Mouse (Mus musculus) common myeloid progenitor, adult 5-6 weeks (primary cell): ENCODE measurements around the gene Nccrp1. TPM values are rescaled to one million over a fixed set of nuclear protein-coding genes. Genes with fewer than 3 reads are reported as not detected.

Experiments
- ATAC-seq: replicated peaks from 2 replicates; pipeline ENCODE4 v1.8.0; 2016; ENCODE audit warnings: low read depth, mild to moderate bottlenecking, moderate TSS enrichment, inconsistent platforms; ENCODE audit not compliant: poor library complexity, severe bottlenecking
- total RNA-seq: library from RNA; stranded (forward); fragments of 200-1000, 187-1606 nt; gene quantifications from 2 replicates; pipeline ENCODE4 v1.2.3, GENCODE M21; 2017

Gene Nccrp1
- total RNA-seq, 1 experiment from 2014 or later = 0.09 TPM

DNA sequence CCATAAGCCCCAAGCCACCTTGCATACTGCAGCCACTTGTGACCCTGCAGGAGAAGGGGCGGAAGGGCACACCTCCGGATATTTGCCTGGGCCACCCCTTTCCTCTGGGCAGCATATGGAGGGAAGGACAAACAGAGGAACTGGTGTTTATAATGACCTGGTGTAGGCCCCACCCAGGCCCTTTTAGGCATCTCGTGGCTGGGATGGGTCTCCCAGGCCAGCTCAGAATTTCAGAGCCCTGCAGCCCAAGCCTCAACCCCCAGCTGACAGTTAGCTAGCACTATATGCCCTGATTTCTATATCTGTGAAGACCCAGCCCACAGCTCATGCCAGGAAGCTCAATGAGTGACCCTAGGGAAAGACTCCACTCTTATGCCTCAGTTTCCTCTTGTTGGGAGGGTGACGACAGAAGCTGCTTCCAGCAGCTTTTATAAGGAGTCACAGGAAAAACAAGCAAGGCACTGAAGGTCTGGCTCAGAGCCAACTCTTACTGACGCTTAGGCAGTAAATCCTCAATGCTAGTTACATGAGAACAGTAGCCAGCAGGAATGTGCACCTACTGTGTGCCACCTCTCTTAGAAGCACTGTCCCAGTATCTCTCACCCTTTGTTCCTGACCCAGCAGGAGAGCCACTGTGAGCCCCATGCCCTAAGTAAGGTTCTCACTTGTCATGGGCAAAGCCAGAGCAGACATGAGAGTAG, 24.1 kb upstream of the Nccrp1 start:
- no peak for ATAC-seq

DNA sequence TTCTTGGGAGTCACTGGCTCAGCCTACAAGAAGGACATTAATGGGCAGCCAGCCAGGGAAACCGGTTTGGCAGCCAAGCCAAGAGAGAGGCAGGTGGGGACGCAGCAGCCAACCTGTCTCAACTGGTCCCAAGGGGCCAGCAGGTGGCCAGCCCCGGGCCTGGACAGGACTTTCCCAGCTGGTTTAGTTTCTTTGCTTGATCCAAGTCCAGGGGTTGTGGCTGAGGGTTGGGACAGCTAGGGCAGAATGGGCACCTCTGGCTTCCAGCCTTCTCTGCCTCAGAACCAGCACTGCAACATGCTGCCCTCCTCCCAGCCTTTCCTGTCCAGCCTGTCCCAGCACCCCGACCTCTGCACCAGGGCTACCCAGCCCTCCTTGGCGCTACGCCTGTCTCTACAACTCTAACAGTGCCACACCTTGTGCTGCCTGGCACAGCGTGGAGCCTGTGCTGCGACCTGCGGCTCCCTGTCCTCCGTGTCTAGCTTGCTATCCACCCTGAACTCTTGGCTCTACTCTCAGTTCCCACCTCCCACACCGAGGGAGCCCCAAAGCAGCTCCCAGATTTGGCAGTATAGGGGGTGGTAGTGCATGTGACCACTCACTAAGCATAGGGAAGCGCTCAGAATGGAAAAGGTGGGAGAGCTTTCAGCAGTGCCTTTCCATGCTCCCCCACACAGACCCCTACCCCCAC, 23.4 kb upstream of the Nccrp1 start:
- ATAC-seq = no peak

DNA sequence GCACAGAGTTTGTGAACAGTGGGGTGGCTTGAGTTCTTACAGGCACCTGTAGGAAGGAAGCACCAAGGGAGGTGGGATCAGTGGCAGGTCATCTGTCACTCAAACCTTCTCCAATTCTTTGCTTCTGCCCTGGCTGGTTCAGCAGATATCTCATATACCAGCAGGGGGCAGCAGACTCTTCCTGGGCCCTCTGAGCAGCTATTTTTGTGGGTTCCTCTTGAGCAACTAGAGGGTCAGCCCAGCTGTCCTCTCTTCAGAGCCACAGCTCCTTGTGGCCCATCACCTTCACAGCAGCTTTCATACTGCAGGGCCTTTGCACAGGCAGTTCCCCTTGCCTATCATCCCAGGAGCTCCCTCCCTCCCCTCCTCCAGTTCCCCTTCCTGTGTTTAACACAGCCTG, 21.2 kb upstream of the Nccrp1 start:
- ATAC-seq = peak; percentile 71

DNA sequence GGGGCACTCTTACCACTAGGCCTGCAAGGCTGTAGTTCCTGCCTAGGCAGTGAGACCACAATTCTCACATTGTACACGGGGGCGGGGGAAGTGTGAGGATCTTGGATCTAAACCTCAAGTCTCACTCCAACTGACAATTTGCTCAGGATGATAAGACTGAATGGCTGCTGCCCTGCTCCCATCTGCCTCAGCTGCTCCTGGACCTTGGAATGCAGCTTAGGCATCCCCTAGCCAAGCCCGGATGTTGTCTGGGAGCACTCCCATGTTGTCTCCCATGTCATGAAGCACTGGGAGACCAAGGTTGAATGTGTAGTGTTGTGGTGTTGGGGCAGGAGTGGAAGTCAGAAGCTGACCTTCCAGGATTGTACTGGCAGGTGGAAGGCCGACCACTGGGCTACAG, 20.5 kb upstream of the Nccrp1 start:
- ATAC-seq = no peak

DNA sequence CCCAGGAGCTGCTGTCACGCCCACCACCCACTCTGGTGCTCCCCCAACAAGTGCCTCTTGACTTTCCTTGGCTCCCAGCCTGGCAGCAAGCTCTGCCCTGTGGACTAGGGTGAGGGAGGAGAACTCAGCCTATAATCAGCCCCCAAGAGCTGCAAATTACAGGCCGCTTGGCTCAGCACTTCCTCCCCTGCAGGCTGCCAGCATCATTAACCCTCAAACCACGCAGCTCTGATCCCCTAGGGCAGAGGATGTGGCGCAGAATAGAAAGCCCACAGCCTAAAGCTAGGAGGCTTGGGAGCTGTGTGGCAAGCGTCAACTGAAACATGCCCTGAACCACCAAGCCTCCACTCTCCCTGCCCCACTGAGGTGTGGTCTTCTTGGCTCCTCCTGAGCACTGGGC, 18.4 kb upstream of the Nccrp1 start:
- ATAC-seq = 0 out of 2 replicates have a peak, but pooled peaks have one; percentile 23

DNA sequence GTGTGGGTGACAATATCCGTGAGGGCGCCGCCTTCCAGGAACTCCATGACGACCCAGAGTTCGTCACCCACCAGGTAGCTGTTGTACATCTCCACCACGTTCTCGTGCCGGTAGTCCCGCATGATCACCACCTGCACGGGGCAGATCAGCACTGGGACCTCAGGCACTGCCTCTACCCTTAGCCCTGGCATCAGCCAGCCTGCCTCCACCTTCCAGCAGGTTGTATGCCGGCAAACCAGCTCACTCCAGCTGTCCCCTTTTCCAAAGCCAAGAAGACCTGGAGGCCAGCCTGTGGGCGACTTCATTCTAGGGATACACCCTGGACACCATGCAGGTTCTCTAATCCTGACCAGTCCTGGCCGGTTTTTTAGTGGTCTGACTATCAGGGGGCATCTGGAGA, 15.9 kb upstream of the Nccrp1 start:
- no peak for ATAC-seq

DNA sequence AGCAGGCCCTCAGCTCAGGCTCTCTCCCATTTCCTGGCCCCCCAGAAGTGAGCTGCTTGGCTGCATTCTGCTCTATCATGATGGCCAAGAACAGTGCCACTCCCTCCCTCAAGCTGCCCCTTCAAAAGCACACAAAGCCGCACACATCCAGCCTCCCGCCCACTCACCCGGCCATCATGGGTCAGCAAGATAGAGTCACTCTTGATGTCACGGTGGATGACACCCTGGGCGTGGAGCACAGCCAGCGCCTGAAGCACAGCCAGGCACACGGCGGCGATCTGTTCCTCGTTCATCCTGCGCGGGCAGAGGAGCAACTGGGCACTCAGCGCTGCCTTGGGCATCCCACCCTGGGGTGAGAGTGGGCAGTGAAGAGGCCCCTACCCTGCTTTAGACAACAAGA, 15.3 kb upstream of the Nccrp1 start:
- no peak for ATAC-seq

DNA sequence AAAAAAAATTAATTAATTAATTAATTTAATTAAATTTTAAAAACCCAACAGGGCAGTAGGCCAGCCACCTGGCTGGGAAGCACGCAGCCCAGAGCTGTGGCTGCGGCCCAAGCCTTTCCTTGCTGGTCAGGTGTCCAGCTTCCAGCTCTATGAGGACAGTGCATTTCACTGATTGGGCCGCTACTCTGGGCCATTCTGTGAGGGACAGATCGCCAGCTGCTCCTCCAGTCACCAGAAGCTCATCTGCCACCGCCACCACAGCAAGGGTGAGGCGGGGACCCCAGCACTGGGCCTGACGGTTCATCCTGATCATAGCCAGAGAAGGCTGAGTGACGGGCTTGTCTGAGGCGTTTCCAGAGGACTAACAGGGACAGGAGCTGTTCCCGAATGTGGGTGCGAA, 14.9 kb upstream of the Nccrp1 start:
- ATAC-seq = no peak

DNA sequence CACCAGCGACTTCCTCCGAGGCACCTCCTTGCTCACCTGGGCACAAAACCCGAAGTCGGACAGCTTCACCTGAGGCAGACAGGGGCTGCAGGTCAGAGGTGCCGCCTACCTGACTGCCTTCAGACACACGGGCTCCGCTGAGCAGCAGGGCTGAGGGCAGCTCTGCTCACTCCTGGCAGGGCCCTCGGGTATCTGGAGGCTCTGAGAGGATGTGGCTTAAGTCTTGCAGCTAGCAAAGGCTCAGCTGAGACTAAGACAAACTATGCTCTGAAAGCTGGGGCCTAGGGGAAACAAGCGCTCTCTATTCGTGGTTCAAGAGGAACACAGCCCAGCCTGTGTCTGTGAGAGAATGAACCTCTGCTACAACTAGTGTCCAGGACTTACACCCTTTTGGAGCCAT, 13.8 kb upstream of the Nccrp1 start:
- no peak for ATAC-seq

DNA sequence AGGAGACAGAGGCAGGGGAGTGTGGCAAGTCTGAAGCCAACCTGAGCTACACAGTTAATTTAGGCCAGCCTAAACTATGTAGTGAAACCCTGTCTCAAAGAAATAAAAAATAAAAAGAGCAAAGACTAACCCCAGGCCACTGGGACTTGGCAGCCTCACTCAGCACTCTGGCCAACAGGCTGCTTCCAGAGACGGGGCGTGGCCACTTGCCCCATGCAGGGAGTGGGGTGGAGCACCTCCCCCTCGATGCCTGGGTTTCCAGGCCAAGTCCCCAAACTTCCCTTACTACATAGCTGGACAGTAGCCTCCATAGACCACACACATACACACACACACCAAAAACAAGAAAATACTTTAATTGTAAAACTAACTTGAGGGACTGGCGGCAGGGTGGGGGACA, 11.4 kb upstream of the Nccrp1 start:
- 0 out of 2 replicates have a peak, but pooled peaks have one; percentile 37 for ATAC-seq

DNA sequence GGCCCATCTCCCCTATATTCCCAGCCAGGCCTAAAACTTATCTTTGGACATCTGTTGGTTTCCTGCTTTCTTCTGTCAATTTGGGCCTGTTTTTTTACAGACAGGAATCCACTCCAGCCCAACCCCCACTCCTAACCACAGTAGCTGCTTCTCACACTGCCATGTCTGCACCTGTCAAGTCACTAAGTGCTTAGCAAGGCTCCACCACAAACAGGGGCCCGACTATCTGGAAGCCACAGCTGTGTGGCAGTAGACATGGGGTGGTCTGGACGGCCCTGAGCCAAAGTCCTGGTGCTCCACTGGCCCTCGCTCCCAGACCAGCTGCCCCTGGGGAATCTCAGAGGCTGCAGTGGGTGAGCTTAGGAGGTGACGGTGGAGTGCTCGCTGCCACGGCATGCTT, 10.7 kb upstream of the Nccrp1 start:
- ATAC-seq = peak; percentile 90

DNA sequence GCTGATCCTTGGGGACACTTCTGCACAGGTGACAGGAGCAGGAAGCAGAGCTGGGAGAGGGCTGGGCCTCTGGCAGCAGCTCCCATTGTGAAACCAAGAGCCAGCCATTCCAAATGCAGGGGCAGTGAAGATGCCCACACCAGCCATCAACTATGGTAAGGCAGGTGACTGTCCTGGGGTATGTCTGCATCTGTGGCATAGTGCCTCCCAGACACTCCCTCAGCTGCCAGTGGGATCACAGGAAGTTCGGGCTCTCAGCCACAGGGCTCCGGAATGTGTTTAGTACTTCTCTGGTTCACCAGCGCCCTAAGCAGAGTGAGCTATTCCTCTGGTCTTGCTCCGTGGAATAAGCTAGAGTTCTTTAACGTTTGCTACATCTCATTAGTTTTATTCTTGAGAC, 10.0 kb upstream of the Nccrp1 start:
- ATAC-seq = no peak

DNA sequence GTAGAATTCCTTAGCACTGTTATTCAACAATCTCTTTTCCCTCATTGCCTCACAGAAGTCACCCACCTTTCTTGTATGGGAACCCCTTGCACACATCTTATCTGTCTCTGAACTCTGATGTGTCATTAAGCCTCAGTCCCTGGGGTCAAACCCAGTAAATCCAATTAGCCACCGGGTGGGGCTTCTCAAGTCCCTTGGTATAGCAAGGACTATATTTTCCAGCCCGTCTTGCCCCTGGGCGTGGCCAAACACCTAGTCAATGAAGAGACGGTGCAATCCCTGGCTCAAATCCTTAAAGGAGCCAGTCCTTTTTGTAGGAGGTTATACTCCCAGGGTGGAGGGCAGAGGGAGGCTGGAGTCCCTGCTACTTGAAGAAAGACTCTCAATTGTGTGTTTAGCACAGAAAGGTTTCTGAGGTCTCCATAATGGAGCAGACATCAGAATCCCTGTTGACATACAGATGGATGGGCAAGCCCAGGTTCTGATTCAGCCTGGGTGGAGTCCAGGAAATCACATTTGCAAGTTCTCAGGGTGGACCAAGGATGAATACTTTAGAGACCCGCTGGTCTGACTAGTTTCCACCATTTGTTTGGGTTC, 9.0 kb upstream of the Nccrp1 start:
- no peak for ATAC-seq

DNA sequence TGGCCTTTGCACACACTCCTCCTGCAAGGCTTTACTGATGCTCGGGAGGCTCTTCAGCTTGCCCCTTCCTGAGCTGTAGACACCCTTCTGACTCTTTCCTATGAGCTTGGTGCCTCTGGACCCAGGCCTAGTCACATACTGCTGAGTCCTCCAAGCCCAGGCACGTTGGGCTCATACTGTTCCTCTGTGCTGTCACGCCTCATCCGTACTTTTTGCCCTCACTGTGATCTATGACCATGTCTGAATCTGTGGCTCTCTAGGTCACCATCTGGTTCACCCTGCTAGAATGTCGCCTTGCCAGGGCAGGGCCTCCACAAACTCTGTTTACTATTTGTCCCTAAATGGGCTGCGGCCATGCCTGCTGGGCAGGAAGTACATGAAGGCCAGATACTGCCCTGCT, 6.0 kb upstream of the Nccrp1 start:
- no peak for ATAC-seq

DNA sequence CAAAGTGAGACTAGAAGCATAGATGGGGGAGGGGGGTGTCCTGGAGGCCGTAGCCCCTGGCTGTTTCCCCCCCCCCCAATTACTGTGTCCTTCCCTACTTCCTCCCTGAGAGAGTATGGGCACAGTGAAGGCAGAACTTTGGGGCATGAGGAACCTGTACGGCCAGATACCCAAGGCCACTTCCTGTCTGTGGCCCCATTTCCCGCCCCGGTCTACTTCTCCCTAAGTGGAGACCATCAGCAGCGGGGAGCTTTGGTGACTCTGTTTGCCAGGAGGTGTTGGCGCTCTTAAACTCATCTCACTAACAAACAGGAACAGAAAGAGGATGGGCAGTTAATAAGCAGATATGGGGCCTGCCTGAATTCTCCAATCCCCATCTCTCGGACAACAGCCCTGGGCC, 574 bp upstream of the Nccrp1 start:
- peak; percentile 83 for ATAC-seq

DNA sequence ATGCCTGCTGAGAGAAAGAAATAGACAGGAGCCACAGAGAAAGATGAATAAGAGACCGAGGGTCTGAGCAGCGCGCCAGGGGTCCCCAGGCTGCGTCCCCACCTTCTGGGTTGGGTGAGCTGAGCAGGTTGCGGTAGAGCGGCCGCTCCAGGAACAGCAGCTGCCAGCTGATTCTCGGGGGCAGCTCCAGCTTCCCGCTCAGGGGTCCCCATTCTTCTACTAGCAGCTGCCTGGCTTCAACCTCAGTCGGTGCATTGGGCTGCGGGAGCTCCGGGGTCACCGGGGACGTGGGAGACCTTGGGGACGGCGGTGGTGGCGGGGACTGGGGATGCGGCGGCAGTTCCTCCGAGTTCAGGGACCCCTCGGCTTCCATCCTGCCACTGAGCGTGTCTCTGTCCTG, 405 bp downstream of the Nccrp1 start:
- no peak for ATAC-seq

DNA sequence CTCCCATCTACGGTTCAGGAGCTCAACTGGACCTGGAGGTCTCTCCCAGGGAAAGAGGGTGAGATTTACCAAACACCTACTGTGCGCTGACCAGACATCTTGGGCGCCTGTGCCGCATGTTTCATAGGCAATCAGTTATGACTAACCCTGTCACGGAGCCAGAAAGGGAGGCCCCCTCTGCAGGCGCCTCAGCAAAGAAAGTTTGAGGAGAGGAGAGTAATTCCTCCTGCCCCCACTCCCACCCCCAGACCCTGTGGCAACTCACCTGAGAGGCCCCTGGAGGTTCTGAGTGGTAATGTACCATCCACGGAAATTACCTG, 1.2 kb downstream of the Nccrp1 start:
- no peak for ATAC-seq

DNA sequence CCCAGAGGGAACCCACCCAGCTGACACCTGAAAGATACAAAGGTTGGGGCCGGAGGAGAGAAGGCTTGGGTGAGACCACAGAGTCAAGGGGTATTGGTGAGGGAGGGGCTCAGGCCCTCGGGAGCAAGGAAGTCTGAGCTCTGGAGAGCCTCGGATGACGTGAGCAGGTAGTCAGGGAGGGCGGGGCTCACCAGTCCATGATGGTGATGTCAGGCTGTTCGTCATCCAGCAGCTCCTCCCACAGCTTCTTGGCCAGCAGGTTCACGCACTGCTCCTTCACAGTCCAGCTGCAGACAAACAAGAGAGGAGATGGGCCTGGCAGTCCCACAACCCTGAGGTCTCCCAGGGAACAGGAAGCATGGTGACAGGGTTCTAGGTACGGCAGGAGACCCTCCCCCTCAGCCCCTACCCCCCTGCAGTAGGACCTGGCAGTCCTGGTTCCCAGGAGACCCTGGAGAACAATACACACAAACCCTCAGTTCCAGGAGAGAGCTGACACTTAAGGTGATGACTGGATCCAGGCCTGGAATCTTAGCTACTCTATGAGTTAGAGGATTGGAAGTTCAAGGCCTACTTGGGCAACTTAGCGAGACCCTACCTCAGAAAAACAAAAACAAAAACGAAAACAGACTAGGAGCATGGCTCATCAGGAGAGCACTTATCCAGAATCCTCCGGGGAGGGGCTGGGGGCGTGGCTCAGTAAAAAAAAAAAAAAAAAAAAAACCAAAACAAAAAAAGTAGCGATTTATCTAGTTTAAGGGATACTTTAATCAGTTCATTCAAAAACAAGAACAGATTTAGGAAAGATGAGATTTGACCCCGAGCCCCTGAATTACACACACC, 1.8 kb downstream of the Nccrp1 start:
- ATAC-seq = no peak

DNA sequence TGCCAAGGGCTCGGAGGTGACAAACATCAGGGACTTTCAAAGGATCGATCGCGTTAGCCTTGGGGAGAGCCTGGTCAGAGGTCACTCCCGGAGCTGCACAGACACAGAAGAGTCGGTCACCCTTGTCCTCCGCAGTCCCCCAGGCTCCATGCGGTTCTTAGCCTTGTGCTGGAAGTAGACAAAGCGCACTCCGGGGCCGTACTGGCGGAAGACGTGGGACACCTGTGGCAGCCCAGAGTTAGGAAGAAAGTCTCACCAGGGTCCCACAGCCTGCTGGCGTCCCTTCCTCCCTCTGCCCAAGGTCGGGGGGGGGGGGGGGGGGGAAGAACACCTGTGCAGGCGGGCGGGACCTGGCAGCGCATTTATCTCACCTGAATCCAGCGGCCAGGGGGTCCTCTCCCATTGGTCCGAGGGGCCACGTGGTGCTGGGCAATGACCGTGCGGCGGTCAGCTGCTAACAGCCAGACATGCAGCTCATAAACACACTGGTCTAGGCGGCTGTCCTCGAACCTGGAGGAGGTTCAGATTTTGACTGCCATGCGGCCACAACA, 2.9 kb downstream of the Nccrp1 start:
- ATAC-seq = no peak

DNA sequence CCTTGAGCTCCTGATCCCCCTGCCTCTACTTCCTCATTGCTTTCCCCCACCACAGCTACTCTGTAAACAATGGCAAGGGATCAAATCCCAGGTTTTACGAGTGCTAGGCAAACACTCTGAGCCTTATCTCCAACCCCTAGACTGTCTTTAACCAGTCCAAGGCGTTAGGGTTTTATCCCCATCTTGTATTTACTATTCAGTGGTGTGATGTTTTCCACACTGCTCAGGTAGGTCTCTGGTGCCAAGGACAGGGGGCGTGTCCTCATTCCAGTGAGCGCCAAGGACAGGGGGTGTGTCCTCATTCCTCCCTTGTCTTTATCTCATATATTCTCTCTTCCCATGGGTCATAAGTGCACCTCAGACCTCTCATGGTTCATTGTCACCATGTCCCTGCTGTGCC, 6.5 kb downstream of the Nccrp1 start, which contains the start of gene Sycn:
Gene Sycn (plus strand): TSS at position 360 of the 400 bp plus-strand sequence.
- no peak for ATAC-seq
